Comparison of ENCODE assay signal across 8 mouse cellular contexts in the genomic region with DNA sequence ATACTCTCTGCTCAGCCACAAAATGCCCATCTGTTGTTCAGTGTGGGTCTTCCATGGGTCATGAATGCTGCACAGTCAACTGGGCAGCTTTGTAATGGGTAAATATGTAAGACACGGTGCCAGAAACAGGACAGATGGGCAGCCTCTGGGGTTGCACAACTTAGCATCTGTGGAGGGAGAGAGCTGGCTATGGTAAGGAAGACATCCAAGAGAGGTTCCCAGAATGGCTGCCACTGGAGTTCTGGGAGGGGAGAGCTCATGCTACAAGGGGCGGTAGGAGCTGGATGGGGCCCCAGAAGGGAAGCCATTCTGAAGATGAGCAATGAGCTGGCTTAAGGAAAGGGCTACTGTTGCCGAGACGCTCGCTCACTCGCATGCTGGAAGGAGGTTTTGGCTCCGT. TPM values are rescaled to one million over a fixed set of nuclear protein-coding genes. Genes with fewer than 3 reads are reported as not detected.
DNase-seq lines count a peak whose midpoint lies in the region; ATAC-seq and TF ChIP-seq lines count a peak whose summit lies in the region.

No protein-coding gene starts in this region.

- no peak overlapping the region for H3K9ac ChIP-seq in midbrain, embryonic 11.5 days (ENCODE audit: low read length)

- TF ChIP-seq POLR2A in embryonic fibroblast, embryonic 13.5 days (IDR thresholded peaks at IDR 0.05; ENCODE audit: low read depth, low read length) = no peak

- peak; percentile 88 for DNase-seq in heart, adult 11 months
- no peak for DNase-seq in heart, postnatal 36 days
- no peak for DNase-seq in midbrain, embryonic 10.5 days (ENCODE audit: low spot score)
- DNase-seq in midbrain, embryonic 11.5 days (ENCODE audit: low spot score, missing footprints) = no peak
- peak; percentile 34 for DNase-seq in retina, embryonic 14.5 days (ENCODE audit: low spot score)
- DNase-seq in ovary, postnatal 14 days (ENCODE audit: low spot score) = no peak
- no peak for DNase-seq in kidney, adult 8-10 months

- H3K9me3 ChIP-seq in midbrain, embryonic 10.5 days (replicated peaks) = peaks cover 8% of the 10 kb centered on the region; the same call in 1 of the 2 replicates
- H3K9me3 ChIP-seq in midbrain, embryonic 11.5 days (ENCODE audit: control insufficient read depth, low read length) = peaks cover 4% of the 10 kb centered on the region; the same call in 1 of the 2 replicates

- no peak overlapping the region for H3K4me3 ChIP-seq in midbrain, embryonic 10.5 days
- no peak overlapping the region for H3K4me3 ChIP-seq in midbrain, embryonic 11.5 days (ENCODE audit: low read depth, low read length)
- no peak overlapping the region for H3K4me3 ChIP-seq in embryonic fibroblast, embryonic 13.5 days (ENCODE audit: insufficient read depth, low read length)

- no peak for TF ChIP-seq CTCF in embryonic fibroblast, embryonic 13.5 days (IDR thresholded peaks at IDR 0.05; ENCODE audit: borderline replicate concordance, insufficient read depth, low read length)

- intact Hi-C loops in heart, postnatal 36 days (cut with DNase I) = no loop called here

- ATAC-seq in midbrain, embryonic 11.5 days (ENCODE audit: low FRiP score) = no peak

- H3K36me3 ChIP-seq in midbrain, embryonic 10.5 days = peaks cover 19% of the 10 kb centered on the region
- peaks cover 3% of the 10 kb centered on the region; the same call in 1 of the 2 replicates for H3K36me3 ChIP-seq in midbrain, embryonic 11.5 days (ENCODE audit: control insufficient read depth, insufficient read depth, low read length)

- peaks cover 7% of the 10 kb centered on the region for H3K27me3 ChIP-seq in midbrain, embryonic 10.5 days (ENCODE audit: low read depth, poor library complexity, severe bottlenecking)
- H3K27me3 ChIP-seq in midbrain, embryonic 11.5 days (ENCODE audit: control insufficient read depth, insufficient read depth, low read length) = no peaks in the 10 kb centered on the region

- no peak overlapping the region for H3K4me2 ChIP-seq in midbrain, embryonic 11.5 days

- peaks cover 24% of the 10 kb centered on the region for H3K4me1 ChIP-seq in midbrain, embryonic 10.5 days
- H3K4me1 ChIP-seq in midbrain, embryonic 11.5 days (ENCODE audit: control insufficient read depth, insufficient read depth, low read length) = peaks cover 5% of the 10 kb centered on the region
- H3K4me1 ChIP-seq in embryonic fibroblast, embryonic 13.5 days (ENCODE audit: control insufficient read depth, insufficient read depth, low read length) = peaks cover 17% of the 10 kb centered on the region

- WGBS in midbrain, embryonic 10.5 days = 87% methylated on average over 7 of the region's 7 CpGs
- 87% methylated on average over 7 of the region's 7 CpGs for WGBS in midbrain, embryonic 11.5 days

- H3K27ac ChIP-seq in midbrain, embryonic 10.5 days (replicated peaks) = peak overlapping the region; percentile 66
- no peak overlapping the region for H3K27ac ChIP-seq in midbrain, embryonic 11.5 days (ENCODE audit: low read depth, low read length)
- peak overlapping the region; percentile 59 for H3K27ac ChIP-seq in embryonic fibroblast, embryonic 13.5 days (ENCODE audit: insufficient read depth, low read length)

RNA-seq across cellular contexts. Expression of a gene that starts 58.7 kb away (rescaled TPM):
- total RNA-seq in heart, postnatal 36 days (2021) = 1 to 10 TPM; 9.3 to 9.5 TPM
- polyA plus RNA-seq in midbrain, embryonic 10.5 days (2016; fragmentation: Nextera tagmentation; extraction: Ambion mirVana) = 3.6 and 4.1 TPM in 2 replicates
- polyA plus RNA-seq in midbrain, embryonic 11.5 days (2014; fragmentation: Nextera tagmentation; extraction: Ambion mirVana) = 4.9 and 5.4 TPM in 2 replicates
- 172 and 200 TPM in 2 replicates for polyA plus RNA-seq in embryonic fibroblast, embryonic 13.5 days (2011; ENCODE audit: insufficient read length, low read depth, missing spikeins)

Comparison
In these comparisons a context has a peak if more than half of its experiments do, and no peak if none do; other contexts are left out.
1. DNase-seq: peak in heart, adult 11 months (single experiment) and retina, embryonic 14.5 days (single experiment); none in heart, postnatal 36 days (0 of 2), midbrain, embryonic 10.5 days (single experiment), midbrain, embryonic 11.5 days (single experiment), ovary, postnatal 14 days (single experiment) and kidney, adult 8-10 months (0 of 2).
2. RNA of a gene that starts 58.7 kb away (polyA plus RNA-seq): 172 to 200 TPM in embryonic fibroblast, embryonic 13.5 days; 4.9 to 5.4 TPM in midbrain, embryonic 11.5 days and 3.6 to 4.1 TPM in midbrain, embryonic 10.5 days; every median in the first group is over 10 times any median in the second.